Mouse (Mus musculus) gastrocnemius, postnatal 4 days (tissue): ENCODE measurements around the gene Galnt14. TPM values are rescaled to one million over a fixed set of nuclear protein-coding genes. Genes with fewer than 3 reads are reported as not detected.

ENCODE experiments used
- DNase-seq, 2 experiments: peaks; one replicate each; pipeline ENCODE4 v3.0.0; 2021 to 2022; ENCODE audit warnings: low spot score in 2 of 2, mixed read lengths in 2 of 2
- total RNA-seq, 2 experiments: library from RNA; stranded (reverse); gene quantifications; 2 replicates each; pipeline ENCODE4 v1.2.3; 2021

The Galnt14 gene
- total RNA-seq, 2 experiments from 2014 or later: 0.31 to 0.39 TPM

GRCm38 (mm10) chr17:73572440-73572839 lies 137.8 kb downstream of the Galnt14 start:
- DNase-seq: peak; percentile 27 to 34

GRCm38 (mm10) chr17:73571961-73572360 lies 138.3 kb downstream of the Galnt14 start:
- DNase-seq: no peak

- DNase-seq: no peak
Measured at GRCm38 (mm10) chr17:73568204-73568603, 142.0 kb downstream of the Galnt14 start.

- no peak for DNase-seq
Measured at GRCm38 (mm10) chr17:73561149-73561548, 149.1 kb downstream of the Galnt14 start.

GRCm38 (mm10) chr17:73560208-73560784 lies 150.0 kb downstream of the Galnt14 start:
- no peak for DNase-seq

GRCm38 (mm10) chr17:73559498-73559897 lies 150.8 kb downstream of the Galnt14 start:
- DNase-seq: no peak

GRCm38 (mm10) chr17:73557101-73557500 lies 153.2 kb downstream of the Galnt14 start:
- no peak for DNase-seq

GRCm38 (mm10) chr17:73556436-73556835 lies 153.8 kb downstream of the Galnt14 start:
- DNase-seq: no peak

- no peak for DNase-seq
Measured at GRCm38 (mm10) chr17:73554668-73555067, 155.6 kb downstream of the Galnt14 start.

- no peak for DNase-seq
Measured at GRCm38 (mm10) chr17:73548783-73549566, 161.3 kb downstream of the Galnt14 start.

GRCm38 (mm10) chr17:73548119-73548518 lies 162.1 kb downstream of the Galnt14 start:
- DNase-seq: no peak

GRCm38 (mm10) chr17:73547483-73547882 lies 162.8 kb downstream of the Galnt14 start:
- no peak for DNase-seq

GRCm38 (mm10) chr17:73541911-73542310 lies 168.3 kb downstream of the Galnt14 start:
- no peak for DNase-seq

- no peak for DNase-seq
Measured at GRCm38 (mm10) chr17:73541233-73541570, 169.1 kb downstream of the Galnt14 start.

- no peak for DNase-seq
Measured at GRCm38 (mm10) chr17:73540409-73541232, 169.6 kb downstream of the Galnt14 start.

- DNase-seq: no peak
Measured at GRCm38 (mm10) chr17:73531896-73532295, 178.4 kb downstream of the Galnt14 start.

GRCm38 (mm10) chr17:73522169-73522568 lies 188.1 kb downstream of the Galnt14 start:
- DNase-seq: no peak

GRCm38 (mm10) chr17:73519350-73519749 lies 190.9 kb downstream of the Galnt14 start:
- no peak for DNase-seq

GRCm38 (mm10) chr17:73518359-73518758 lies 191.9 kb downstream of the Galnt14 start:
- DNase-seq: no peak

GRCm38 (mm10) chr17:73515506-73515905 lies 194.7 kb downstream of the Galnt14 start:
- DNase-seq: no peak

GRCm38 (mm10) chr17:73514862-73515261 lies 195.4 kb downstream of the Galnt14 start:
- no peak for DNase-seq

- DNase-seq: no peak
Measured at GRCm38 (mm10) chr17:73514258-73514657, 196.0 kb downstream of the Galnt14 start.
